Mouse (Mus musculus): ENCODE measurements around the gene Ppp6r3.

GRCm38 (mm10) chr19:3428057-3428830 lies 147.3 kb downstream of the Ppp6r3 start:
- TF ChIP-seq CTCF (IDR thresholded peaks at IDR 0.05; ENCODE audit: low read depth), result no peak
- no peak for TF ChIP-seq EP300 (IDR thresholded peaks at IDR 0.05; ENCODE audit: low read depth)

All from heart, postnatal 0 days (tissue).